Mouse (Mus musculus): ENCODE data around the gene Rubcnl. TPM values are rescaled to one million over a fixed set of nuclear protein-coding genes. Genes with fewer than 3 reads are reported as not detected.

Gene Rubcnl
- polyA plus RNA-seq, 1 experiment from 2014 or later, result 0.23 TPM

GRCm38 (mm10) chr14:74996556-74996955 is 19.3 kb upstream of the Rubcnl start:
- Histone ChIP-seq H3K27ac (no peak overlapping the region), H3K27me3 (no peaks in the 10 kb centered on the region), H3K9ac (no peak overlapping the region), H3K4me3 (no peak overlapping the region), H3K9me3 (no peaks in the 10 kb centered on the region), H3K4me1 (replicated peaks) (no peaks in the 10 kb centered on the region), H3K4me2 (no peak overlapping the region), H3K36me3 (no peaks in the 10 kb centered on the region)
- 79% methylated on average over 3 of the region's 3 CpGs for WGBS
- ATAC-seq (ENCODE audit: low FRiP score), result no peak

DNA sequence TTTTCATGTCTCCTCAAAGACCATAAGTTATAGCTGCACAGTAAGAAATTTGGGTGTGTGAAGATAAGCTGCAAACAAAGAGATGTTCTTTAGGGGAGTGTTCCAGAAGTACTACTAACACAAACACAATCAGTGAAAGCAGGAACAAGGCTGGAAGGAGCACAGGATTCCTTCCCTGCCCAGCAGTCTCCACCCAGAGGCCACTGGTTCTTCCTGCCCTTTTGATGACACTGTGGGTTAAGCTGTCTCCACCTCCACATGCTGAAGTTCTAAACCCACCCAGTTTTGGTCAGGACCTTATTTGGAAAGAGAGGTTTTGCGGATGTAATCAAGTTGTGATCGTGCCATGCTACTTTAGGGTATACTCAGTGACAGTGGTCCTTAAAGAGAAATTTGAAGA is 18.8 kb upstream of the Rubcnl start:
- no peaks in the 10 kb centered on the region for H3K36me3 ChIP-seq
- no peak overlapping the region for H3K4me3 ChIP-seq
- 99% methylated on average over 2 of the region's 2 CpGs for whole genome bisulfite sequencing
- no peaks in the 10 kb centered on the region for H3K27me3 ChIP-seq
- no peaks in the 10 kb centered on the region for H3K4me1 ChIP-seq (replicated peaks)
- no peak overlapping the region for H3K9ac ChIP-seq
- H3K27ac ChIP-seq, result no peak overlapping the region
- H3K4me2 ChIP-seq, result no peak overlapping the region
- ATAC-seq (ENCODE audit: low FRiP score), result no peak
- no peaks in the 10 kb centered on the region for H3K9me3 ChIP-seq

DNA sequence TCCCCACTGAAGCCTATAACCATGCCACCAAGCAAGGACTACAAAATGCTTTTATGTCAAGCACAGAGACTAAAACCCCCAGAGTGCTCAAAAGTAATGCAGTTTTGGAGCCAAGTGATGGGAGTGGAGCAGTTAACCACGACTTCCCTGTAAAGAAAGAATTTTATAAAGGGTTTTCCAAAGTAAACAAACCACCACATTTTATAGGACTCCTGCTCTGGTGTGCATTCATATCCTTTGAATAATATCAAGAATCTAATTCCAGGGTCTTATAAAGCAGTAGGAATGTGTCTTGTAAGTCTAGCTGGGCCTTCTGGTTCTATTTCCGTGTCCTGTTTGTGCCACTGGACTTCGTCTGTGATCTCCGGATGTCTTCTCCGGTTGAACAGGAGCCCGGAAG is 14.5 kb upstream of the Rubcnl start:
- H3K27me3 ChIP-seq, result no peaks in the 10 kb centered on the region
- no peak for ATAC-seq (ENCODE audit: low FRiP score)
- WGBS, result 87% methylated on average over 6 of the region's 6 CpGs
- H3K4me2 ChIP-seq, result no peak overlapping the region
- H3K4me3 ChIP-seq, result no peak overlapping the region
- no peak overlapping the region for H3K9ac ChIP-seq
- no peaks in the 10 kb centered on the region for H3K4me1 ChIP-seq (replicated peaks)
- no peaks in the 10 kb centered on the region for H3K36me3 ChIP-seq
- no peaks in the 10 kb centered on the region for H3K9me3 ChIP-seq
- no peak overlapping the region for H3K27ac ChIP-seq

GRCm38 (mm10) chr14:75003356-75003755 is 12.5 kb upstream of the Rubcnl start:
- H3K9me3 ChIP-seq, result no peaks in the 10 kb centered on the region
- no peak overlapping the region for H3K27ac ChIP-seq
- H3K9ac ChIP-seq, result no peak overlapping the region
- WGBS, result 81% methylated on average over 3 of the region's 3 CpGs
- no peaks in the 10 kb centered on the region for H3K36me3 ChIP-seq
- no peak for ATAC-seq (ENCODE audit: low FRiP score)
- H3K4me3 ChIP-seq, result no peak overlapping the region
- no peaks in the 10 kb centered on the region for H3K4me1 ChIP-seq (replicated peaks)
- no peak overlapping the region for H3K4me2 ChIP-seq
- H3K27me3 ChIP-seq, result no peaks in the 10 kb centered on the region

DNA sequence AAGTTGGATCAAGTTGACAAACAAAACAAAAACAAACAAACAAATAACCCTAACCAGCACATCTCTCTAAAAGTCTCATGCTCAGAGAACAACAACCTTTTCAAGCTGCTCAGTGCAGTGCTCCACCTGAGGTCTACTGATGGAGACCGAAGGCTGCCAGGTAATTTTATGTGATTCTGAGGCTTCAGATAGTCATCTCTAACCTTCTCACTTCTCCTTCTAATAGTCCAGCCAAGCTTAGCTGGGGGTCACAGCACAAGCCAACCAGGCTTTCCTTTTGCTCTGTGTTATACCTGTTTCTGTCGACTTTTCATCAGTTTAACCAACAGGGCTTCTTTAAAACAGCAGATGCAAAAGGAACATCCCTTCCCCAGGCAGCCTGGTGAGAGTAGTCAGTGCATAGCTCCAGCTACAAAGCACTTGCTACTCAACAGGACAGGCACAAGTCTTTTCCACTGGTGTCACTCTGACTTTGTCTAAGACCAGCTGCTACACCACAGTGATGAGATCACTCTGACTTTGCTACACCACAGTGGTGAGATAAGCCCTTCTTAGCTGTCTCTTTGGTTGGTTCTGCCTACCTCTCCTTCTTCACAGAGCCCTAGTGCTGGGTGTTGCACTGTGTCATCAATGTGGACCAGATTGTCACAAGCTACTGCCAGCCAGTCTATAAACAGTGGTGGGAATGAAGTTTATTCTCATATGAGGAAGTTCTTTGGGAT is 10.2 kb upstream of the Rubcnl start:
- WGBS, result 80% methylated on average over 2 of the region's 2 CpGs
- no peak overlapping the region for H3K4me3 ChIP-seq
- no peaks in the 10 kb centered on the region for H3K9me3 ChIP-seq
- H3K4me2 ChIP-seq, result no peak overlapping the region
- ATAC-seq (ENCODE audit: low FRiP score), result no peak
- no peaks in the 10 kb centered on the region for H3K27me3 ChIP-seq
- no peaks in the 10 kb centered on the region for H3K36me3 ChIP-seq
- no peak overlapping the region for H3K27ac ChIP-seq
- H3K4me1 ChIP-seq (replicated peaks), result no peaks in the 10 kb centered on the region
- H3K9ac ChIP-seq, result no peak overlapping the region

DNA sequence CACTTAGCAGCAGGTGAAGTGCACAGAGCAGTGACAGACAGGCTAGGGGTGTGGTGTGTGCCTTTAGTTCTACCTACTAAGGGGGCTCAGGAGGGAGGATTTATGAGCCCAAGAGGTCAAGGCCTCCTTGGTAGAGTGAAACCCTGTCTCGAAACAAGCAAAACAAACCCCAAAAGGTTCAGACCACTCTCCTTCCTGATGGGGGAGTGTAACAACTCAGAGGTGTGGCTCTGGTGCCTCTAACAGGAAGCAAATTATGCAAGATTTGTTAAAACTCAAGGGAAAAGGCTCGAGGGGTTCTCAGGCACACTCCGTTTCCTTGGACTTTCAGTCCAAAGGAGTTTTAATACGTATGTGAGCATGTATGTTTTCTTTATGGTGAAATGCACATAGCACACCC is 5.5 kb upstream of the Rubcnl start:
- no peak for ATAC-seq (ENCODE audit: low FRiP score)
- H3K4me3 ChIP-seq, result no peak overlapping the region
- no peak overlapping the region for H3K27ac ChIP-seq
- 0 out of 2 replicates have a peak, but pooled peaks cover 1% of the 10 kb centered on the region for H3K27me3 ChIP-seq
- no peaks in the 10 kb centered on the region for H3K36me3 ChIP-seq
- no peak overlapping the region for H3K4me2 ChIP-seq
- no peaks in the 10 kb centered on the region for H3K9me3 ChIP-seq
- H3K4me1 ChIP-seq (replicated peaks), result 0 out of 2 replicates have a peak, but pooled peaks cover 2% of the 10 kb centered on the region
- 79% methylated on average over 4 of the region's 4 CpGs for WGBS
- no peak overlapping the region for H3K9ac ChIP-seq

- H3K4me3 ChIP-seq, result no peak overlapping the region
- ATAC-seq (ENCODE audit: low FRiP score), result no peak
- no peak overlapping the region for H3K27ac ChIP-seq
- peaks cover 4% of the 10 kb centered on the region; the same call in 1 of the 2 replicates for H3K27me3 ChIP-seq
- H3K4me2 ChIP-seq, result no peak overlapping the region
- no peaks in the 10 kb centered on the region for H3K36me3 ChIP-seq
- H3K9me3 ChIP-seq, result no peaks in the 10 kb centered on the region
- H3K9ac ChIP-seq, result no peak overlapping the region
- 40% methylated on average over 8 of the region's 8 CpGs for WGBS
- H3K4me1 ChIP-seq (replicated peaks), result peaks cover 5% of the 10 kb centered on the region; the same call in 1 of the 2 replicates
These were observed 4.7 kb upstream of the Rubcnl start for GRCm38 (mm10) chr14:75010986-75011655.

DNA sequence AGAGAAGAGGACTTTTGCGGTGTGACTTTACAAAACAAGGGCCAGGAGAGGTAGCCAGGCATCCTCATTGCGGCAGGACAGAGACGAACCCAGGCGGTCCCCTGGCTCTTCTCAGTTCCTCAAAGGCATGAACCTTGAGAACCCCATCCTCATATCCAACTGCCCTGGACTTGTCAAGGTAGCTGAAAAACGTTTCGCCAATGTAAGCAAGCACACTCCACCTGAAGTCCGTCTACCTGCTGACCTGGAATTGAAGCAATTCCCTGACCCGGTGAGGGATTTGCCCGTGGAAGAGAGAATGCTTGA is 841 bp downstream of the Rubcnl start:
- Histone ChIP-seq H3K4me3 (peak overlapping the region; percentile 47), H3K36me3 (no peaks in the 10 kb centered on the region), H3K4me2 (peak overlapping the region; percentile 94), H3K27ac (no peak overlapping the region), H3K27me3 (peaks cover 15% of the 10 kb centered on the region; the same call in 1 of the 2 replicates), H3K9me3 (no peaks in the 10 kb centered on the region), H3K4me1 (replicated peaks) (peaks cover 8% of the 10 kb centered on the region), H3K9ac (no peak overlapping the region; the same call in 1 of the 2 replicates)
- no peak for ATAC-seq (ENCODE audit: low FRiP score)
- whole genome bisulfite sequencing, result 74% methylated on average over 9 of the region's 9 CpGs

GRCm38 (mm10) chr14:75017277-75017676 is 1.4 kb downstream of the Rubcnl start:
- 88% methylated on average over 7 of the region's 7 CpGs for WGBS
- Histone ChIP-seq H3K36me3 (no peaks in the 10 kb centered on the region), H3K9me3 (no peaks in the 10 kb centered on the region), H3K4me2 (no peak overlapping the region), H3K4me1 (replicated peaks) (peaks cover 8% of the 10 kb centered on the region), H3K27ac (no peak overlapping the region), H3K4me3 (no peak overlapping the region), H3K9ac (no peak overlapping the region), H3K27me3 (peaks cover 15% of the 10 kb centered on the region; the same call in 1 of the 2 replicates)
- ATAC-seq (ENCODE audit: low FRiP score), result no peak

DNA sequence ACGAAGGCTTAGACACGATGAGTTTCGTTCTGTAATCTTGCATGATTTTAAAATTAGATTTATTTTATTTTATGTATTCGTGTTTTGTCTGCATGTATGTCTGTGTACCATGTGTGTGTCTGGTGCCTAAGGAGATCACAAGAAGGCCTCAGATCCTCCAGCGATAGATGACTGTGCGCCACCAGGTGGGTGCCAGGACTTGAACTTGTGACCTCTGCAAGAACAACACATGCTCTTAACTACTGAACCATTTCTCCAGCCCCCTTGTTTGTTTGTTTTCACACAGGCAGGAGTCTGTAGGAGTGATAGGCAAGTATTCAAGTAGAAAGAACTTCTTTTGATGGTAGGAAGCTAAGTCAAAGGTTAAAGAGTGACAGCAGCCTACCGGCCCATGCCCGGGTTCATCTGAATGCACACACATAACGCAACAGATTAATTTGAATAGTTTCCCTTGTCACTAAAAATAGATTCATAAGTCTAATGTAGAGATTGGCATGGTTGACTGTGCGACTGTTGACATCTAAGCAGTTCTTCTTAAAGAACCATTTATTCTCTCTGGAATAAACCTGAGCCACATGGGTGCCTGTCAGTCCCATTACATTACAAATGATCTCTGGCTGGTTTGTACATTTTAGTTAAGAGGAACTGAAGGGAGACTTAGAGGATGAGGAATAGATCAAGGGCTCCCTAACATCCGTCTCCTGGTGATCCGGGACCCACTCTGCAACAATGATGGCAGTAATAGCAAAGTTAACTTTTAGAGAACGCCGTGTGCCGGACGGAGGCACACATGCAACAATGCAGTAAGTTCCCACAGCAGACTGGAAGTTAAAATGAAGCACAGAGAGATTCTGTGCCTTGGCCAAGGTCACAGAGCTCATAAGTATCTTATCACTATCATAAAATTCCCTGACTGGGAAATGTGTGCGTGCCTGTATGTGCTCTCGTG is 2.3 kb downstream of the Rubcnl start:
- H3K4me3 ChIP-seq, result no peak overlapping the region
- 86% methylated on average over 18 of the region's 18 CpGs for WGBS
- no peak for ATAC-seq (ENCODE audit: low FRiP score)
- no peaks in the 10 kb centered on the region for H3K9me3 ChIP-seq
- H3K9ac ChIP-seq, result no peak overlapping the region
- no peak overlapping the region for H3K27ac ChIP-seq
- H3K27me3 ChIP-seq, result peaks cover 15% of the 10 kb centered on the region; the same call in 1 of the 2 replicates
- peaks cover 8% of the 10 kb centered on the region for H3K4me1 ChIP-seq (replicated peaks)
- H3K4me2 ChIP-seq, result no peak overlapping the region
- no peaks in the 10 kb centered on the region for H3K36me3 ChIP-seq

GRCm38 (mm10) chr14:75018829-75019228 is 3.0 kb downstream of the Rubcnl start:
- no peak overlapping the region for H3K9ac ChIP-seq
- no peak overlapping the region for H3K27ac ChIP-seq
- H3K4me2 ChIP-seq, result no peak overlapping the region
- peaks cover 15% of the 10 kb centered on the region; the same call in 1 of the 2 replicates for H3K27me3 ChIP-seq
- ATAC-seq (ENCODE audit: low FRiP score), result no peak
- H3K4me1 ChIP-seq (replicated peaks), result peaks cover 8% of the 10 kb centered on the region
- no peaks in the 10 kb centered on the region for H3K9me3 ChIP-seq
- 76% methylated on average over 4 of the region's 4 CpGs for WGBS
- H3K4me3 ChIP-seq, result no peak overlapping the region
- H3K36me3 ChIP-seq, result no peaks in the 10 kb centered on the region

DNA sequence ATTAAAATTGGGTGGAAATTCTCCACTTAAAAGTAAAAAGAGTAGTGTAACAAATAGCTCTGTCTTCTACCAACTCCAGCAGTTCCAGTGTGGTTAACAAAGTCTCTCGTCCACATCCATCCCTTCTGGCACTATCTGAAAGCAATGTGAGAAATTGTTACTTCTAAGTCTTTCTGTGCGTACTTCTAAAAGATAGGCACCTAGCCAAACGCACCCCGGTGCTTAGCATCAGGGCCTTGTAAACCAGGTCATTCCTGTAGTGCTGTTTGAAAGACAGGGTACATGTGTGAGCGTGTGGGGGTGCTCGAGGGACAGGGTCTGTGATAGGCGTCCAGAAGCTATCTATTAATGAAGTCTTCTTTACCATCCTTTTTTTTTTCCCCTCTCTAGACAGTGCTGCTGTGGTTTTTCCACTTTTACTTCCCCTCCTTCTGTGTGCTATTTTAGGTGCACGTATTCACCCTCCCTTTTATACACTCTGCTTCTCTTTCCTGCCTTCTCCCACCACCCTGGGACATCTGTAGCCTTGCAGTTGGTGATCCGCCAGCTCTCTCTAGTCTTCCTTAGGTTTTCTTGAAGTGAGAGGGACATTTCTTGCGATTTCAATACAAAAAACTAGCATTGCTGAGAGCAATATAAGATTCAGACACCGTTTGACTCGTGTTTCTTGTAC is 4.9 kb downstream of the Rubcnl start:
- no peak overlapping the region for H3K4me3 ChIP-seq

More for the DNA sequence above, 4.9 kb downstream of the Rubcnl start:
- peaks cover 8% of the 10 kb centered on the region for H3K4me1 ChIP-seq (replicated peaks)
- no peaks in the 10 kb centered on the region for H3K36me3 ChIP-seq
- 86% methylated on average over 12 of the region's 12 CpGs for WGBS
- H3K27me3 ChIP-seq, result peaks cover 13% of the 10 kb centered on the region; the same call in 1 of the 2 replicates
- no peak overlapping the region for H3K9ac ChIP-seq
- no peak overlapping the region for H3K27ac ChIP-seq
- ATAC-seq (ENCODE audit: low FRiP score), result no peak
- H3K9me3 ChIP-seq, result no peaks in the 10 kb centered on the region
- no peak overlapping the region for H3K4me2 ChIP-seq

Data from hindbrain, embryonic 13.5 days (tissue).